Mouse (Mus musculus) liver, adult 2 months (tissue): ENCODE measurements around the gene Tmem109.
A peak's percentile ranks its signal among the peaks of the same experiment; 100 is the strongest.

ENCODE experiments used
- CTCF ChIP-seq: fragments of 200-500 bp; IDR thresholded peaks from 2 replicates; pipeline ENCODE4 v1.5.1; 2011; ENCODE audit warnings: low read depth, low read length, control low read depth
- POLR2A ChIP-seq: fragments of 200-500 bp; IDR thresholded peaks from 2 replicates; pipeline ENCODE4 v1.6.1; 2011; ENCODE audit warnings: low read length, control low read depth; ENCODE audit not compliant: insufficient read depth; ENCODE audit errors: extremely low read depth

DNA sequence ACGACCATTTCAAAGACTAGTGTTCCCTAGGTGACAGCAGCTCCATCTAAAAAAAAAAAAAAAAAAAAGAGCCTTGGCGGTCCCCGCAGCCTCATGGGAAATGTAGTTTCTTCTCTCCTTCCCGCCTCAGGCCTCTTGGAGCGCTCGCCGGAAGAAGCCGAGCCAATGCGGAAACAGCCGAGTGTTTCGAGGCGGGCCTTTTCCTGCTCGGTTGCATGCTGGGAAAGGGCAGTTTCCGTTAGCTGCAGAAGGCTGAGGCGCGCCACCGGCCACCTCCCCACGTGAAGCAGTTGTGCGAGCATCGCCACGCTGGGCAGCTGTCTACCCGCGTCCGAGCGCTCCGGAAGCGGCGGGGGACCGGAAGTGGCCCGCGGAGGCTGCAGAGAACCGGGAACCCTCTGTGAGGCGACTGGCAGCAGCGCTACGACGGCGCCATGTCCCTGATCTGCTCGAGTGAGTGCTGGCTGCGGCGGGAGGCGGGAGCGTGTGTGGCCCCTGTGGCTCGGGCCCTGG lies 13.3 kb upstream of the Tmem109 start, which contains the start of gene Prpf19:
- peak; percentile 84; the same call in 1 of the 2 replicates for TF ChIP-seq POLR2A
- no peak for TF ChIP-seq CTCF
